Mouse (Mus musculus): Measurements from ENCODE around the gene Atp6v0a1. TPM values are rescaled to one million over a fixed set of nuclear protein-coding genes. Genes with fewer than 3 reads are reported as not detected.

The Atp6v0a1 gene
- polyA plus RNA-seq, 1 experiment: 45.0 TPM

DNA sequence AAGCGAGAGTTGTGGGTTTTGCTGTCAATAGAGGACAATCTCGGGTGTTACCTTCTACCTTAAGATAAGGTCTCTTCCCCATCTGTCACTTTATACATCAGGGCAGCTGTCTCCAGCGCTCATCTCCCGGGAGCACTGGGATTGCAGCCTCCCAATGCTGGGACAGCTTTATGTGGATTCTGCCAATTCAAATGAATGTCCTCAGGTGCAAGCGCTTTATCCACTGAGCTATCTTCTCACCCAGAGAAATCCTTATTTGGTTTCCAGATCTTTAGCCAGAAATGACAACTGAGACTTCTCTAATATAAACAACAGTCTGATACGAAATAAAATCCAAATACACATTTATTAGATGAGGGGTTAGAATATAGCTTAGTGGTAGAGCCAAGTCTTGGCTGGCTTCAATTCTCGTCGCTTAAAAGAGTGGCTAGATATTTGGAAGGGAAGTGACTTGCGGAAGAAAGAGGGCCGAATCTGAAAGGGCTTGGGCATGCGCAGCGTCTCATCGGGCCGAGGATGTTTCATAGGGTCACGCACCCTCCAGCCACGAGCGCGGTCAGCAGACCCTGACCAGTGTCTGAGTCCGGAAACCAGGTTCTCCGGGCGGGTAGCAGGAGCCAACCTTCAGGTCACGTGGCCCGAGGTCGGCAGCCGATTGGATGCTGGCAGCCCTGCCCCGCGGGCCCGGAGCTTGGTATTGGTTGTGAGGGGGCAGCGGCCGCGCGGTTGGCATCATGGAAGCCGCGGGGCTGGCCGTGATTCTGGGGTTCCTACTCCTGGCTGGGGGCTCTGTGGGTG lies 60.3 kb downstream of the Atp6v0a1 start, which contains the start of gene Naglu:
TSS of gene Naglu (plus strand) at position 622 of the 798 bp plus-strand sequence.
- TF ChIP-seq USF1 (IDR thresholded peaks at IDR 0.05; ENCODE audit: low read depth): peak; percentile 98
- TF ChIP-seq SRF (IDR thresholded peaks at IDR 0.05; ENCODE audit: control insufficient read depth, insufficient read length, low read depth): peak; percentile 9
- TF ChIP-seq POLR2A (IDR thresholded peaks at IDR 0.05; ENCODE audit: insufficient read length, low read depth): peak; percentile 85
- peak in 1 of 3 experiments; percentile 5 for TF ChIP-seq MYOD1 (IDR thresholded peaks at IDR 0.05; ENCODE audit: control insufficient read depth in 1 of 3, insufficient read length in 2 of 3, low read depth in 2 of 3)
- TF ChIP-seq REST (IDR thresholded peaks at IDR 0.05; ENCODE audit: insufficient read depth, insufficient read length): no peak
- peak; percentile 82 for TF ChIP-seq POLR2AphosphoS2 (IDR thresholded peaks at IDR 0.05; ENCODE audit: insufficient read length, low read depth)
- TF ChIP-seq MYOG (IDR thresholded peaks at IDR 0.05; ENCODE audit: control insufficient read depth in 1 of 3, insufficient read depth in 1 of 3, insufficient read length in 2 of 3, low read depth in 2 of 3): no peak
- TF ChIP-seq TCF12 (IDR thresholded peaks at IDR 0.05; ENCODE audit: insufficient read depth, poor library complexity, severe bottlenecking): no peak

DNA sequence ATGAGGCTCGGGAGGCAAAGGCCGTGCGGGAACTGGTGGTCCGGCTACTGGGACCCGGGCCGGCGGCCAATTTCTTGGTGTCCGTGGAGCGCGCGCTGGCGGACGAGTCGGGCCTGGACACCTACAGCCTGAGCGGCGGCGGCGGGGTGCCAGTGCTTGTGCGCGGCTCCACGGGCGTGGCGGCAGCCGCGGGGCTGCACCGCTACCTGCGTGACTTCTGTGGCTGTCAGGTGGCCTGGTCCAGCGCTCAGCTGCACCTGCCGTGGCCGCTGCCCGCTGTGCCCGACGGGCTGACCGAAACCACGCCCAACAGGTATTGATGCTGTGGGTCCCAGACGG lies 60.9 kb downstream of the Atp6v0a1 start:
- H3K4me3 ChIP-seq: peak overlapping the region; percentile 38
- no peaks in the 10 kb centered on the region for H3K27me3 ChIP-seq (ENCODE audit: control insufficient read depth, insufficient read depth, insufficient read length)
- peak overlapping the region; percentile 88 for H3K4me2 ChIP-seq (ENCODE audit: low read depth)
- H3K36me3 ChIP-seq (ENCODE audit: control insufficient read depth, insufficient read depth): no peaks in the 10 kb centered on the region
- H3ac ChIP-seq (ENCODE audit: control insufficient read depth, insufficient read length): peak overlapping the region; percentile 14
- no peaks in the 10 kb centered on the region for H3K79me2 ChIP-seq (ENCODE audit: control insufficient read depth, insufficient read depth)
- TF ChIP-seq CEBPB (IDR thresholded peaks at IDR 0.05; ENCODE audit: insufficient read depth, poor library complexity, severe bottlenecking) (no peak), SRF (IDR thresholded peaks at IDR 0.05; ENCODE audit: control insufficient read depth, insufficient read length, low read depth) (no peak), POLR2AphosphoS2 (IDR thresholded peaks at IDR 0.05; ENCODE audit: insufficient read length, low read depth) (no peak), MYOD1 (IDR thresholded peaks at IDR 0.05; ENCODE audit: control insufficient read depth in 1 of 3, insufficient read length in 2 of 3, low read depth in 2 of 3) (peak in 1 of 3 experiments; percentile 59), TCF3 (IDR thresholded peaks at IDR 0.05; ENCODE audit: insufficient read length, low read depth) (no peak)

More for the DNA sequence above, 60.3 kb downstream of the Atp6v0a1 start, which contains the start of gene Naglu:
- Histone ChIP-seq H3K27me3 (ENCODE audit: control insufficient read depth, insufficient read depth, insufficient read length) (no peaks in the 10 kb centered on the region), H3K36me3 (ENCODE audit: control insufficient read depth, insufficient read depth) (no peaks in the 10 kb centered on the region), H3K4me2 (ENCODE audit: low read depth) (peak within 1 kb of the TSS; percentile 89), H3K4me3 (peak within 1 kb of the TSS; percentile 38), H3K79me2 (ENCODE audit: control insufficient read depth, insufficient read depth) (no peaks in the 10 kb centered on the region), H3ac (ENCODE audit: control insufficient read depth, insufficient read length) (peak within 1 kb of the TSS; percentile 14)

GRCm38 (mm10) chr11:101070987-101071386 lies 61.7 kb downstream of the Atp6v0a1 start:
- H3K36me3 ChIP-seq (ENCODE audit: control insufficient read depth, insufficient read depth): no peaks in the 10 kb centered on the region
- H3K4me3 ChIP-seq: peak overlapping the region; percentile 38
- TF ChIP-seq MYOD1 (IDR thresholded peaks at IDR 0.05; ENCODE audit: control insufficient read depth in 1 of 3, insufficient read length in 2 of 3, low read depth in 2 of 3): no peak
- no peak for TF ChIP-seq SRF (IDR thresholded peaks at IDR 0.05; ENCODE audit: control insufficient read depth, insufficient read length, low read depth)
- no peak for TF ChIP-seq POLR2A (IDR thresholded peaks at IDR 0.05; ENCODE audit: insufficient read length, low read depth)
- TF ChIP-seq MAX (IDR thresholded peaks at IDR 0.05; ENCODE audit: low read depth): no peak
- no peak for TF ChIP-seq POLR2AphosphoS2 (IDR thresholded peaks at IDR 0.05; ENCODE audit: insufficient read length, low read depth)
- no peak for TF ChIP-seq REST (IDR thresholded peaks at IDR 0.05; ENCODE audit: insufficient read depth, insufficient read length)
- TF ChIP-seq USF1 (IDR thresholded peaks at IDR 0.05; ENCODE audit: low read depth): no peak
- TF ChIP-seq TCF12 (IDR thresholded peaks at IDR 0.05; ENCODE audit: insufficient read depth, poor library complexity, severe bottlenecking): no peak
- TF ChIP-seq E2F4 (IDR thresholded peaks at IDR 0.05; ENCODE audit: insufficient read depth): no peak
- no peak for TF ChIP-seq CEBPB (IDR thresholded peaks at IDR 0.05; ENCODE audit: insufficient read depth, poor library complexity, severe bottlenecking)
- H3K27me3 ChIP-seq (ENCODE audit: control insufficient read depth, insufficient read depth, insufficient read length): no peaks in the 10 kb centered on the region
- peak overlapping the region; percentile 14 for H3ac ChIP-seq (ENCODE audit: control insufficient read depth, insufficient read length)
- H3K79me2 ChIP-seq (ENCODE audit: control insufficient read depth, insufficient read depth): no peaks in the 10 kb centered on the region
- peak overlapping the region; percentile 88 for H3K4me2 ChIP-seq (ENCODE audit: low read depth)

- no peak overlapping the region for H3ac ChIP-seq (ENCODE audit: control insufficient read depth, insufficient read length)
These were observed 62.7 kb downstream of the Atp6v0a1 start for GRCm38 (mm10) chr11:101071810-101072428.

More at GRCm38 (mm10) chr11:101071810-101072428, 62.7 kb downstream of the Atp6v0a1 start:
- no peak overlapping the region for H3K4me2 ChIP-seq (ENCODE audit: low read depth)
- H3K36me3 ChIP-seq (ENCODE audit: control insufficient read depth, insufficient read depth): no peaks in the 10 kb centered on the region
- no peaks in the 10 kb centered on the region for H3K79me2 ChIP-seq (ENCODE audit: control insufficient read depth, insufficient read depth)
- TF ChIP-seq POLR2A (IDR thresholded peaks at IDR 0.05; ENCODE audit: insufficient read length, low read depth) (no peak), CEBPB (IDR thresholded peaks at IDR 0.05; ENCODE audit: insufficient read depth, poor library complexity, severe bottlenecking) (no peak), E2F4 (IDR thresholded peaks at IDR 0.05; ENCODE audit: insufficient read depth) (no peak), USF1 (IDR thresholded peaks at IDR 0.05; ENCODE audit: low read depth) (no peak), SRF (IDR thresholded peaks at IDR 0.05; ENCODE audit: control insufficient read depth, insufficient read length, low read depth) (no peak), REST (IDR thresholded peaks at IDR 0.05; ENCODE audit: insufficient read depth, insufficient read length) (no peak), TCF12 (IDR thresholded peaks at IDR 0.05; ENCODE audit: insufficient read depth, poor library complexity, severe bottlenecking) (no peak), TCF3 (IDR thresholded peaks at IDR 0.05; ENCODE audit: insufficient read length, low read depth) (no peak), MYOG (IDR thresholded peaks at IDR 0.05; ENCODE audit: control insufficient read depth in 1 of 3, insufficient read depth in 1 of 3, insufficient read length in 2 of 3, low read depth in 2 of 3) (no peak), MYOD1 (IDR thresholded peaks at IDR 0.05; ENCODE audit: control insufficient read depth in 1 of 3, insufficient read length in 2 of 3, low read depth in 2 of 3) (no peak)
- H3K4me3 ChIP-seq: no peak overlapping the region
- H3K27me3 ChIP-seq (ENCODE audit: control insufficient read depth, insufficient read depth, insufficient read length): no peaks in the 10 kb centered on the region
